Mouse (Mus musculus) liver, adult 2 months (tissue): ENCODE measurements at regions not wholly inside any gene's neighbourhood (a gene's known extent, or its start where the extent isn't known, plus 50 kb on each side); places are given as distances from the start of the nearest gene placed in this dataset.
"Not testable (repeated sequence)": the region's sequence is repeated elsewhere in the genome, so short reads cannot be mapped to it uniquely, and the experiment has no call there.

ENCODE experiments used
- CTCF ChIP-seq: fragments of 200-500 bp; IDR thresholded peaks from 2 replicates; pipeline ENCODE4 v1.5.1; 2011; ENCODE audit warnings: low read depth, low read length, control low read depth
- POLR2A ChIP-seq: fragments of 200-500 bp; IDR thresholded peaks from 2 replicates; pipeline ENCODE4 v1.6.1; 2011; ENCODE audit warnings: low read length, control low read depth; ENCODE audit not compliant: insufficient read depth; ENCODE audit errors: extremely low read depth

DNA sequence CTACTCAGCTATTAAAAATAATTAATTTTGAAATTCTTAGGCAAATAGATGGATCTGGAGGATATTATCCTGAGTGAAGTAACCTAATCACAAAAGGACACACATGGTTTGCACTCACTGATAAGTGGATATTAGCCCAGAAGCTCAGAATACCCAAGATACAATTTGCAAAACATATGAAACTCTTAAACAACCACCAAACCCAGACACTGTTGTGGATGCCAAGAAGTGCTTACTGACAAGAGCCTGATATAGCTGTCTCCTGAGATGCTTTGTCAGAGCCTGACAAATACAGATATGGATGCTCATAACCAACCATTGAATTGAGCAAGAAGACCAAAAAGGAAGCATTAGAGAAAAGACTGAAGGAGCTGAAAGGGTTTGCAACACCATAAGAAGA lies 468.4 kb upstream of the Cdh12 start:
- TF ChIP-seq CTCF, POLR2A: not testable (repeated sequence)
